Mouse (Mus musculus) heart, adult 18-20 months (tissue): ENCODE data around the gene Dleu7. TPM values are rescaled to one million over a fixed set of nuclear protein-coding genes. Genes with fewer than 3 reads are reported as not detected.
A peak's percentile ranks its signal among the peaks of the same experiment; 100 is the strongest.

Source experiments
- DNase-seq, 2 experiments: peaks; one replicate each; pipeline ENCODE4 v3.0.0; 2021 to 2022; ENCODE audit warnings: mixed read lengths in 1 of 2
- long read RNA-seq, 2 experiments: library from polyadenylated mRNA; stranded (forward); transcript quantifications; one replicate each; pipeline ENCODE4 v2.0.0; 2021
- total RNA-seq, 2 experiments: library from RNA; stranded (reverse); gene quantifications; 2 replicates each; pipeline ENCODE4 v1.2.3; 2021

Gene Dleu7
- not detected for total RNA-seq
- long read RNA-seq, experiment 1 = 0 reads
- long read RNA-seq, experiment 2 = 0 reads

GRCm38 (mm10) chr14:62292488-62293339 is at the start of gene Dleu7, which contains the start of gene Rnaseh2b:
Gene Dleu7, minus strand, starts transcription at chr14:62293047.
Gene Rnaseh2b, plus strand, starts transcription at chr14:62292589.
- DNase-seq = peak; percentile 9 to 26

- DNase-seq = peak; percentile 14 to 22
Observed at GRCm38 (mm10) chr14:62341887-62342642, 49.2 kb upstream of the Dleu7 start.

DNA sequence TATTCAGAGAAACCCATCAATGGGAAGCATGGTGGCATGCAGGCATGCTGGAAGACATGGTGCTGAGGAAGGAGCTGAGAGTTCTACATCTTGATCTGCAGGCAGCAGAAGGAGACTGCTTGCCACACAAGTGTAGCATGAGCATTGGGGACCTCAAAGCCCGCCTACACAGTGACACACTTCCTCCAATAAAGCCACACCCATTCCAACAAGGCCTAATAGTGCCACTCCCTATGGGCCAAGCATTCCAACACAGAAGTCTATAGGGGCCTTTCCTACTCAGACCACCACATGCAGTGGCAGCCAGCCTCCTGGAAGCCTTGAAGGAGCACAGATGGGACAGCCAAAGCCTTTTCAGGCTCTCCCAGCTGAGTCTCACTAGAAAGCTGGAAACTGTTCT is 46.3 kb upstream of the Dleu7 start:
- no peak for DNase-seq

GRCm38 (mm10) chr14:62333909-62334687 is 41.3 kb upstream of the Dleu7 start:
- DNase-seq = no peak

DNA sequence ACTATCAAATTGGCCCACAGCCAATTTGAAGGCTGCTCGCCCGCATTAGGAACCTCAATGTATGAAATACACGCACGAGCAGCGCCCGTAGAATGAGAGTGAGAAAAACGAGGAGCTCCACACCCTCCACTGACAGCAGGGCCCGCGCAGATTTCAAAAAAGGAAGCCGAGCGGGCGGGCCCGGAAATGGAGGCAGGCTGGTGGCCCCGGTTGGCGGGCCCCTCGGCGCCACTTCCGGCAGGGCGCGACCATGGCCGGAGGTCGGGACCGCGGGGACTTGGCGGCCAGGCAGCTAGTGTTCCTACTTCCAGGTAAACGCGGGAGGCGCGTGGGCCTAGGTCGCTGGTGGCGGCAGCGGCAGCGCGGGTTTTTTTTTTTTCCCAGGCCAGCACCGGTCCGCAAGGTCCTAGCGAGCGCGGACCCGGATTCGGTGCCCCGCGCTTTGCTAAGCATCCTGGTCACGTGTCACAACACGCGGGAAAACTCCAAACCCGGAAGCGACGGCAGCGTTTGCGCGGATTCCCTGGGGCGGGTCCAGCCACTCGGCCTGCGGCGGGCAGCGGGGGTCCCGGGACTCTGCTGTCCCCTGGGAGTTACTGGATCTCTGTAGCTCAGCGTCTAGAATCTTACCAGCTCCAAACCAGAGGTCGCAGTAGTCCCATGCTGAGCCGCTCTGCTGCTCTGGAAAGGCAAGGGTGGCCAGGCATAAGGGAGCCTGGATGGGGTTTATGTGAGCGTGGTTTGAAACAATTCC is 39.2 kb upstream of the Dleu7 start:
- DNase-seq = peak; percentile 92 to 93

DNA sequence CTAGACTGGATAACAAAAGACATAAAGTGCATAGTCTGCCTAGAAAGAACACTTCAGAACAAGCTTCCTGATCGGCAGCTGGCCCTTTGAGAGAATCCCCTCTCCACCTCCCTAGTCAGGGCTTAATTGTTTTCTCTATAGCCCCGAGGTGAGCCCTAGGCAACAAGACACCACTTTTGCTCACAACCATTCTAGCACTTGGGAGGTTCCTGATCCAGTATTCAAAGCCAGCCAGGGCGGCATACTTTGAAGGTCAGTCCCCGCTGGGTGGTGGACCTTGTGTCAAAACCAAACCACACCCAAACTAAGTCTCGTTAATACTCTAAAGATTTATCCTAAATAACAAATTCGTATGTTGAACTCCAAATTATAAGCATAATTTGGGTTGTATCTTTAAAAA is 38.6 kb upstream of the Dleu7 start:
- DNase-seq = no peak

DNA sequence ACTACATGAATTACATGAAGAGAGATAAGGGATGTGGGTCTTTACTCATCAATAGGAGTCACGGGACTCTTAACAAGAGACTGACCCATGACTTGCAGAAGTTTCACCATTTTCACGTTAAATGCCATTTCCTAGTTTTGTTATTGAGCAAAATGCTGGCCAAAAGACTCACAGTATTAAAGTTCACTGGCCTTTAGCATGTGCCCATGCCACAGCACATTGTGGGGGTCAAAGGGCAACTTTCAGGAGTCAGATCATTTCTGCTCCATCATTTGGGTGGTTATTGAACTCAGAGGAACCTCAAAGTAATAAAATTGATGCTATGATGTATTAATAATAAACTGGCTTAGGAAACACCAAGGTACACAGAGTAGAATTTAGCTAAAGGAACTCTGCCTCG is 36.8 kb upstream of the Dleu7 start:
- no peak for DNase-seq

DNA sequence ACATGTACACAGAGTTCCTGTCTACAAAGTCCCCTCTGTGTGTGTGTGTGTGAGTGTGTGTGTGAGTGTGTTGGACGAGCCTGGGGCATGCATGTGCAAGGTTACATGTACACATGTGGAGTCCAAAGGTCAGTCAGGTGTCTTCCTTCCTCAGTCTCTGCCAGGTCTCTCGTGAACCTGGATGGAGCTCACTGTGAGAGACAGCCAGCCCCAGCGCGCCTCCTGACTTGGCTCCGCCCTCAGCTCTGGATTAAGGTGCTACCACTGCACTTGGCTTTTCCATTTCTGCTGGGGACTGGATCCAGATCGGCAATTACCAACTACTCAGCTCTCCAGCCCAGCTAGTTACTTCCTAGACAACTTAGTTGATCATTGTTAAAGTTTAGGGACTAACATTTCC is 35.8 kb upstream of the Dleu7 start:
- DNase-seq = no peak

DNA sequence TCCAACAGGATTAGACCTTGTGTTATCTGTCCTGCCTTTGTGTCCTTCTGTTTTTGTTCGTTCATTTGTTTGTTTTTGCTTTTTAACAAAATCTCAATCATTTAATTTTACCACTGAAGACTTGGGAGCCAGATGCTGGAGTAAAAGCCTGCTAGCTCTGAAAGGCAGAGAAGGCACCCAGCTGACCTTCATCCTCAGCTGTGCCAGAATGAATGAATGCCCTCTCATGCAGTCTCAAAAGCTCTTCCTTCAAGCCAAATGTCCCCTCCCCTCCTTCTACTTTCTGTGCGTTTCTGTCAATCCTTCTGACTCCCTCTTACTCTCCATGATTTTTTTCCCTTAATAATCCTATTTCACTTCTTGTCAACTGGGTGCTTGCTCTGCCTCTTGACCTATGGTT is 34.3 kb upstream of the Dleu7 start:
- DNase-seq = no peak

DNA sequence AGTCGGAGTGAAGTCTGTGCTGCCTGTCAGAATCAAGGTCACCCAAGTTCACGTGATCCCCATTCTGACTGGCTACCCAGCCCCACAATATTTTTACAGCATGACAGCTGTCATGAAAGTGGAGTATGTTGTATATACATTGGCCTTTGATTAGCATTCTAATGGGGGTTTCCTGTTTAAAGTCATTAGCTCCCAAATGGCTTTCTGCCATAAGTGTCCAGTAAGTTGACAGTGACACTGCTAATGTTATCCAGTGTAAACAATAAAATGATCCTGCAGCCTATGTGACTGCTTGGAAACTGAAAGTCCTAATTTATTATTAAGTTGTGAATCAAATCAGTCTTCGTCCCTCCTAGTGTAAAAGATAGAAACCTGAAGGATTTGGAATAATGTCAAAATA is 33.2 kb upstream of the Dleu7 start:
- no peak for DNase-seq

DNA sequence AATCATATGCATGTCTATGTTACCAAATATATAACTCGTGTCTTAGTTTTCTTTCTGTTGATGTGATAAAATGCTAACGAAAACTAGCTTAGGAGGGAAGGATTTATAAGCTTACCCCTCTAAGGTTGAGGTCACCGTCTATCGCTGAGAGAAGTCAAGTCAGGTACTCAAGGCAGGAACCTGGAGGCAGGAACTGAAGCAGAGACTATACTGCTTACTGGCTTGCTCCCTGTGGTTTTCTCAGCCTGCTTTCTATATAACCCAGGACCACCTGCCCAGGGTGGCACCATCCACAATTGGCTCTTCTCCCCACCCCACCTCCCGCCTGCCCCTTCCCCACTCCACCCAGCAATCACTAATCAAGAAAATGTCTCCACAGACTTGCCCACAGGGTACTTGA is 32.1 kb upstream of the Dleu7 start:
- no peak for DNase-seq

DNA sequence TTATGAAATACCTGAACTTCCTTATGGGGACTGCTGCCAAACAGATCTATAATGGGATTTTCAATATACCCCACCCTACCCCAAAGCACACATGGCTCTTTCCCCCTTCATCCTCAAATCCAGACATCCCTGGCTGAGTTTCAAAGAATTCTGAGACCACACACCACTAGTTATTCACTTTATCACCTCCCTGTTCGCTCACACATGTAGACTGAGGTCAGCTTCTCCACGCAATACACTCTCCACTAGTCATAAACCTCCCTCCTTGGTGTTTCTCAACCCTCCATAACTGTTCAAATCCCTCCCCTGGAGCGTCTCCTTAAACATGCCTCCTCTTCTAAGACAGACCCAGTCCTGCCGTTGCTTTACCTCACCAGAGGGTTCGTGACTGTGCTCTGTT is 30.6 kb upstream of the Dleu7 start:
- no peak for DNase-seq

DNA sequence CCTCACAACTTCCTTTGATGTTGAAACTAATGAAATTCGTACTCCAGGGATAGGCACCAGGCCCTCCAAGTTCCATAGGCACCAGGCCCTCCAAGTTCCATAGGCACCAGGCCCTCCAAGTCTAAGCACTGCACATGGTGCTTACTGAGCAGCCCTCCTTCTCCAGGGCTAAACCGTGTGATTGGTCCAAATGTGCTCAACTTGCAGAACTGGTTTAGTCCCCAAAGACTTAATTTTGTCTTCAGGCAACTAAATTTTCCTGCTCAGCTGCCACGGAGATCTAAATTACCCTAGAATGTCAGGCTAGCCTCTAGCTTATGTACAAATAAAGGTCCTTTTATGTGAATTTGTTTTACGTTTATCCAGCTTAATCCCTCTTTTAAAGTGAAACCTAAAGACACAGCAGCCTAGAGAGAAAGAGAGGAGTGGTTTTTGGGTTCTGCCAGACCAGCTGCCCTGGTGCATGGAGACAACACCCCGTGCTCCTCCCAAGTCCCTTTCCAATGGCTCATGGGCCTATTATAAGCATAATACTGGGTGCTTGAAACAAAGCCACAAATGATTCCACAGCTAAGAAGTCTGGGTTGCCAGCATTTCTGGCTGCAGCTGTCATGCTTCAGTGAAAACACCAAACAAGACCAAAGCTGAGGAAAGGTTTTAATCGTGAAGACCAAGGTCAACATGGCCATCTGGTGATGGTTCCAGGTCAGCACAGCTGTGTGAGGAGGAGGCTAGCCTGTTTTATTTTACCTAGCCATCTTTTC is 29.9 kb upstream of the Dleu7 start:
- peak in 1 of 2 experiments; percentile 30 for DNase-seq

DNA sequence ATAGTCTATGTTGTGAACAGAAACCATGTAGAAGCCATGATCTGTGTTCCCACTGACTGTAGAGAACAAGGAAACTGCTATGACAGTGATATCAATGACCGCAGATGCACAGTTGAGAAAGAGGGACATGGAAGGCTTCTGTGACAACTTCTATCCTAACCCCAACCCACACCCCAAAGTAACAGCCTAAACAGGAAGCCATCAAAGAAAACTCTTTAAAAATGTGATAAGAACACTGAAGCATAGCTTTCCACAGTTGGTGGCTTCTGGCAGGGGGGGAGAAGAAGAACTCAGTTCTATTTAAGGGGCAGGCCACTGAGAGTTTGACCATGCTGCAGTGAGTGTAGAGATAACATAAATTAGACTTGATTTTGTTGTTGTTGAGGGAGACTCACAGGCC is 18.8 kb upstream of the Dleu7 start:
- no peak for DNase-seq

- DNase-seq = no peak
Observed at GRCm38 (mm10) chr14:62309026-62309425, 16.2 kb upstream of the Dleu7 start.

DNA sequence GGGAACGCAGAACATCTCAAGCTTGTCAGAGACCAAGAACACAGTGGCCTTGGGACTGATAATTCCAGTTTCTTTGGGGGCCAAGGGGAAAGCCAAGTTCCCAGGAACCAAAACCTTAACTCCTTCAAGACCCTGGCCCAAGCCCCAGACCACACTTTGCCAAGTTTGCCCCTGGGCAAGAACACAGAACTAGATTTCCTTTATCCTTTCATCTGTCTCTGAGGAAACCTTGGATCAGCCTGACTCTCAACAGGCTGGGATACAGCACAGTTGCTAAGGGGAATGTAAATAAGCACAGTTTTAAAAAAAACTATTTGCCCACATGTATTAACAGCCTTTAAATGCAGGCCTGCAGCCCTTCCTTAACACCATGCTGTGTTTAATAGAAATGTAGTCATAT is 14.7 kb upstream of the Dleu7 start:
- DNase-seq = no peak

DNA sequence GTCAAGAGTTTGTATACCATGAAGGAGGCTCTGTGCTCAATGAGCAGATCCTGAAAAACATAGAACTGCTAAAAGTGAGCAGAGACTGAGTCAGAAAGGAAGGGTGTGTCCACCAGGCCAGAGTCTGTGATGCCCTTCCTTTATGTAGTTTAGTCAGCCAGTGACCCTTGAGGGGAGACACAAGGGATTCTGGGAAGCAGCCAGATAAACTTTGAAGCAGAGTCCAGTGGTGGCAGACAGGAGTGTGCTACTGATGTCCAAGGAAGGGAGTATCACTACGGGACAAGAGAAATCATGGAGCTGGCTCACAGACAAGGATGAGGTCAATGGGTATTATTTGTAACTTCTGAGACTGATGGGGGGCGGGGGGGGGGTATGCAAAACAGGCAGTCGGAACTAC is 7.2 kb upstream of the Dleu7 start:
- DNase-seq = no peak

DNA sequence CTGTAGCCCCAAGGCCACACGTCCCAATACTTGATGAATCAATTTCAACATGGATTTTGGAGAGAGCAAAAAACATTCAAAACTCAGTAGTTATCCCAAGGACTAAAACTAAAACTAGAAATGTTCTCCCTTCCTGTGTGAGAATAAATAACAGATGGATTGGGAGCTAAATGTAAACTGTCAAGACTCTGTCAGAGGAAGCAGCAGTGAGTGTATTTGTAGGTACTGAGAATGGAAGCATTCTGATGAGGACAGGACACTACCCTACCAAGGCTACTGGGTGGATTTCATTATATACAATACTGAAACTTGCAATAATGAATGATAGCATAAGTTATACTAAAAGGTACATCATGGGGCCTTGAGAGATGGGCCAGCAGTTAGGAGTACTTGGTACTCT is 6.0 kb upstream of the Dleu7 start:
- no peak for DNase-seq

DNA sequence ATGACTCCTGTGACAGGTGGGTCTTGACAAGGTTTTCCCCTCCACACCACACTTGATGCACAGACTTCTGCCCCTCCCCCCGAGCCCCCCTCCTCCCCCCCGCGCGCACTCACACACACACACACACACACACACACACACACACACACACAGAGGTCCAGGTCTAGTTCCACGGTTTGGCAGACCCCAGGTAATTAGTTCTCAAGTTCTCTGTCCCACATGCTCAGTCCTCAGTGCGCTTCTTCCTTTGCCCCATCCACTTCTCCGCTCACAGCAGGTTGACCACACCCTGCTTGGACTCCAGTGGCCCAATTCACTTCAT is 720 bp downstream of the Dleu7 start:
- DNase-seq = no peak

DNA sequence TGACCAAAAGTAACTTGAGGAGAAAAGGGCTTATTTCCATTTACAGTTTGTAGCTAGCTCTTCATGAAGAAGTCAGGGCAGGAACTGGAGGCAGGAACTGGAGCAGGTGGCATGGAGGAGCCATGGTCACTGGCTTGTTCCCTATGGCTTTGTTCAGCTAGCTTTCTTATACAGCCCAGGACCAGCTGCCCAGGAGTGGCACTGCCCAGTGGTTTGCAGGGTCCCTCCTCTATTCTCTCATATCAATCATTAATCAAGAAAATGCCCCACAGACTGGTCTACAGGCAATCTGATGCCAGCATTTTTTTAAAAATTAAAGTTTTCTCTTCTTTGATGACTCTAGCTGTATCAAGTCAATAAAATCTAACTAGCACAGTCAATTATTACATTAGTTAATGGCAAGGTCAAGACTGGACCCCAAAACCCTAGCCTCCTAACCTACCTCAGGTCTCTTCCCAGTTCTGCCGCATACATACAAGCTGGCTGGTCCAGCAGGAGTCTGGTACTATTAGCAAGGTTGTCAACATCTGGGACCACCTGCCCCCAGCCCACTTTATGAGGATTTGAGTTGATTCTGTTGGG is 1.4 kb downstream of the Dleu7 start:
- no peak for DNase-seq

GRCm38 (mm10) chr14:62288731-62289130 is 4.1 kb downstream of the Dleu7 start:
- DNase-seq = no peak
